Mouse (Mus musculus) limb, embryonic 13.5 days (tissue): ENCODE data around the gene Zc3h4. TPM values are rescaled to one million over a fixed set of nuclear protein-coding genes. Genes with fewer than 3 reads are reported as not detected.
A peak's percentile ranks its signal among the peaks of the same experiment; 100 is the strongest.

Source experiments
- ATAC-seq: fragments of 200-750 bp; cut with Nextera tagmentation; 2 replicates; pipeline ENCODE4 v1.8.0; 2017; ENCODE audit warnings: low read depth, moderate number of reproducible peaks, moderate TSS enrichment; ENCODE audit not compliant: low FRiP score
- H3K27ac ChIP-seq: fragments of 300-500 bp; sonication (generic); 2 replicates; pipeline ENCODE4 v1.5.1; 2015; ENCODE audit warnings: inconsistent platforms, mild to moderate bottlenecking, moderate library complexity
- H3K27me3 ChIP-seq: fragments of 300-500 bp; sonication (generic); 2 replicates; pipeline ENCODE4 v1.6.1; 2015; ENCODE audit warnings: mild to moderate bottlenecking, inconsistent platforms
- H3K36me3 ChIP-seq: fragments of 300-500 bp; sonication (generic); 2 replicates; pipeline ENCODE4 v1.6.1; 2015; ENCODE audit warnings: inconsistent platforms, mild to moderate bottlenecking, moderate library complexity
- H3K4me1 ChIP-seq: fragments of 300-500 bp; sonication (generic); 2 replicates; pipeline ENCODE4 v1.6.1; 2015; ENCODE audit warnings: inconsistent platforms
- H3K4me2 ChIP-seq: fragments of 300-500 bp; sonication (generic); replicated peaks from 2 replicates; pipeline ENCODE4 v1.6.1; 2015; ENCODE audit warnings: inconsistent platforms, mild to moderate bottlenecking, moderate library complexity
- H3K4me3 ChIP-seq: fragments of 300-500 bp; sonication (generic); 2 replicates; pipeline ENCODE4 v1.5.1; 2015; ENCODE audit warnings: moderate library complexity, mild to moderate bottlenecking, inconsistent platforms
- H3K9ac ChIP-seq: fragments of 300-500 bp; sonication (generic); 2 replicates; pipeline ENCODE4 v1.6.1; 2015; ENCODE audit warnings: mild to moderate bottlenecking, inconsistent platforms
- H3K9me3 ChIP-seq: fragments of 300-500 bp; sonication (generic); 2 replicates; pipeline ENCODE4 v1.6.1; 2016; ENCODE audit warnings: inconsistent platforms
- WGBS: fragments of 180-500 bp; shearing (Covaris S2); methylation state at CpG from one replicate; pipeline ENCODE4 v1.1.7; 2015; 5-methylcytosine and 5-hydroxymethylcytosine counted together
- polyA plus RNA-seq: library from polyadenylated mRNA; unstranded; fragments of >200 nt; fragmentation: Nextera tagmentation; extraction: Ambion mirVana; gene quantifications from 2 replicates; pipeline ENCODE4 v1.2.1, GENCODE M21; 2015

Gene Zc3h4
- polyA plus RNA-seq, 1 experiment from 2014 or later, result 18.5 TPM

DNA sequence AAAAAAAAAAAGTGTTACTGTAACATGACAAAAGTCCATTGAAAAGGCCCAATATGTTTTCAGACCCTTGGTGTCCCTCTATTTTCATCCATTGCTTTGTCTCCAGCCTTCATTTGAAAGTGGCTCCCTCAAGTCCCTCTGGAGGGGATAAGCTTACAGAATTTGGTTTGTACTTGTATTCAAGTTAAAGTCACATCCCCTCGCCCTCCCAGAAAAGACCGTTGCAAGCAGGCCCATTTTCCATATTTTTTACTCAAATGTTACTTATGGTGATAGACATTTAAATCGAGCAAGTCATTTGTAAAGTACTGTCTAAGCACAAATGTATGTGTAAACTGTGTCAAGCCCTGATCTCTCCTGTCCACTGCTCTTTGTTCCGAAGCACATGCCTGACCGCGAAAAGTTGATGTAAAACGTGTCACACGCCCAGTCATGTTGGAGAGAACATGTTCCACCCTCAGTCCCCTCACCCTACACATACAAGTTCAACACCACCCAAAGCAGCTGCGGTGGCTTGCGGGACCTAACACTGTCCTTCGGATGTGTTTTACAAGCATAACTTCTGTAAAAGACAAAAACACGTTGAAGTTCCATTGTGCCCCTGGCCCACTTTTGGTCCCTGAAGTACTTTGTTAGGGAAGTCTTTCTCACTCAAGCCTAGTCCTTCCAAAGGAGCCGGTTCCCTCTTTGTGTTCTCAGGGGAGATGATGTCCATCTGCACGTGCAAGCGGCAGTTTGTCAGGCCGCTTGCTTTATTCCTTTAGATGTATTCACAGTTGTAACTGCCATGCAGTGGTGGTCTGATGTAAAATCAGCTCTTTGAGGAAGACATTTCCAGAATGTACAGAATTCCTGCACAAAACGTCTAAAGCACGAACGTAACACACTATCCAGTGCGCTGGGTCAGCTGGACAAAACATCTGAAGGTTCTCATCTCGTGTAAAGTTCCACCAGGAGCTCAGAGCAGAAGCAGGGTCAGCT lies 2.5 kb downstream of the Zc3h4 start:
- Histone ChIP-seq H3K4me3 (peak overlapping the region; percentile 91), H3K36me3 (peaks cover under 1% of the 10 kb centered on the region; the same call in 1 of the 2 replicates), H3K4me2 (peak overlapping the region; percentile 93), H3K27ac (peak overlapping the region; percentile 100), H3K9me3 (no peaks in the 10 kb centered on the region), H3K4me1 (peaks cover 40% of the 10 kb centered on the region), H3K9ac (peak overlapping the region; percentile 100), H3K27me3 (no peaks in the 10 kb centered on the region)
- no peak for ATAC-seq
- WGBS, result 45% methylated on average over 21 of the region's 21 CpGs

DNA sequence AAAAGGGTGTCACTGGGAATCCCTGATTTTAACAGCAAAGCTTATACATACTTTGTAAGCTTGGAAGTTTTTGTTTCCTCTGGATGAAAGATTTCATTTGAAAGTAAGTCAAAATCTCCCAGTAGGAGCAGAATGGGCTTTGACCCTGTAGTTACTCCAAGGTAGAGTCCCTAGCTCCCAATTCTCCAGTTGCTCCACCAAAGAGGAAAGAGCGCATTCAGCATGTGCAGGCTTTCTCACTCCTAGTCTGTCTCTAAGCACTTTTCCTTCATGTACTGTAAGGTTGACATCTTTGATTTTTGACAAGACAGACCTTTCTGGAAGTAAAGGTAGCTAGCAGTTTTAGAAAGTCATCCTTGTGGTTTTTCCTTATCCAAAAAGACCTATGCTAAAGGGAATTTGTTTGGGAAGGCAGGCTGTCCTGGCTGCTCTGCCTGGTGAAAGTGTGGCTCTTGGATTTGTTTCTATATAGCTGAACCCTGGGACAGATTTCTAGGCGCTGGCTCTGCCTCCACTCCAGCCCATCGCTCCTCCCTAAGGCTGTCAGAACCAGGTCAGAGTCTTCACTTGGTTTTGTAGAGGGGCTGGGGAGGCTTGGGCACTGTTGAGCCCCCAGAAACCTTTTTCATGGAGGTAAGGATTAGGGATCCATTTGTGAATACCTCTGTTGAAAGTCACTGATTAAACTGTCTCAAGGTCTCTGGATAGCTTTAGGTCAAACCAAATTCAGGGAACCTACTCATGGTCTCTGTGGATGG lies 3.8 kb downstream of the Zc3h4 start:
- Histone ChIP-seq H3K4me2 (peak overlapping the region; percentile 42), H3K36me3 (peaks cover 8% of the 10 kb centered on the region; the same call in 1 of the 2 replicates), H3K27ac (peak overlapping the region; percentile 76), H3K4me3 (no peak overlapping the region), H3K9ac (peak overlapping the region; percentile 46), H3K27me3 (no peaks in the 10 kb centered on the region), H3K4me1 (peaks cover 33% of the 10 kb centered on the region), H3K9me3 (no peaks in the 10 kb centered on the region)
- WGBS, result 88% methylated on average over 3 of the region's 3 CpGs
- no peak for ATAC-seq

DNA sequence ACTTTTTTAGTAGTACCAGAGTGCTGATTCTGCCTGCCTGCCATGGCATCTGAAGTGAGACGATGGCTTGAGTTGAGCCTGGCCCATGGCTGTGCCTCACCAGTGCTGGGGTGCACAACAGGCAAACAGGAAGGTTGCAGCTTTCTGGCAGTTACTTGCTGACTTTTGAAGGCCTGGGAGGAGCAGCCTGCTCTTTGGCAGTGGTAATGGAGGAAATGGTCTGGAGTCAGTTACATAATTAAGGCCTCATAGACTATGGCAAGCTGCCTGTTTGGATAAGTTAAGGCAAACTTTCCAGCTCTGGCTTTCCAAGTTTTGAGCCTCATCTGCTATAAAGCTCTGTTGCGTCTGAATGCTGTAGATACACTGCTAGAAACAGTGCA lies 4.4 kb downstream of the Zc3h4 start:
- Histone ChIP-seq H3K4me2 (peak overlapping the region; percentile 42), H3K9ac (peak overlapping the region; percentile 46), H3K36me3 (peaks cover 11% of the 10 kb centered on the region; the same call in 1 of the 2 replicates), H3K9me3 (no peaks in the 10 kb centered on the region), H3K27me3 (no peaks in the 10 kb centered on the region), H3K4me3 (no peak overlapping the region), H3K4me1 (peaks cover 33% of the 10 kb centered on the region), H3K27ac (peak overlapping the region; percentile 76)
- WGBS, result 52% methylated on average over 2 of the region's 2 CpGs
- ATAC-seq, result no peak

DNA sequence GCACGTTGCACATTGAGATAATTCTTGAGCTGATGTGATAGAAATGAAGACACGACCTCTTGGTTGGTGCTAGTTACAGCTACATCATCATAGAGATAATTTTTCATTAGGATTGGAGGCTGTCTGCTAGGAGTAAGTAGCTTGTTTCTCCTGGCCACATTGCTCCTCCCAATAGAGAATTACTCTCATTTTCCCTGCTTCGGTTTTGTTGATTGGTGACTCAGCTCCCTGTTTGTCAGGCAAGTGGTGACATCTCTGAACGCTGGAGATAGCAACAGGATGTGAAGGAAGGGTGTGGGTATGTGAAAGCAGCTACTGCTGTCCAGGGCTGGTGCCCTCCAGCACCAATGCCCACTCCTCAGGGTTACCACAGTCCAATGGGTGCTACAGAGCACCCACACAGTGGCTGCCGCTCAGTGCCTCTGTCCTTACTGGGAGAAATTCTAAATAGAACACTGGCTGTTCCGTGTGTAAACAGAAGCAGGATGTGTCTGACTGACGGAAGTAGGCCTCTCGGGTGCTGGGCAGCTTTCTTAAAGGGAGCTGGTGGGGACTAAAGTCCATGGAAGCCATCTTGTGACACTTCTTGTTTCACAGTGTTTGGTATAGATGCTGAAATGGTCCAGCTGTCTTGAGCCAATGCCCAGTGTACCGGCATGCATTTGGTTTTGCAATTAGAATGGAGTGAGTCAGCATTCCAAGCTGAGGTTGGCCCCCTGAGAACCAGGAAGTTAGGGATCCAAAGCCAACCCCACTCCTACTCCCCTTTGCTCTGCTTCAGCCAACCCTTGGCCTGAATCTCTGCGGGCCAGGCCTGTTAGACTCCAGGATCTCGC lies 5.0 kb downstream of the Zc3h4 start:
- ATAC-seq, result no peak
- Histone ChIP-seq H3K9ac (peak overlapping the region; percentile 46; the same call in 1 of the 2 replicates), H3K4me1 (peaks cover 33% of the 10 kb centered on the region), H3K27ac (peak overlapping the region; percentile 76; the same call in 1 of the 2 replicates), H3K9me3 (no peaks in the 10 kb centered on the region), H3K4me2 (peak overlapping the region; percentile 42), H3K4me3 (no peak overlapping the region), H3K27me3 (no peaks in the 10 kb centered on the region), H3K36me3 (peaks cover 18% of the 10 kb centered on the region)
- WGBS, result 71% methylated on average over 11 of the region's 11 CpGs

DNA sequence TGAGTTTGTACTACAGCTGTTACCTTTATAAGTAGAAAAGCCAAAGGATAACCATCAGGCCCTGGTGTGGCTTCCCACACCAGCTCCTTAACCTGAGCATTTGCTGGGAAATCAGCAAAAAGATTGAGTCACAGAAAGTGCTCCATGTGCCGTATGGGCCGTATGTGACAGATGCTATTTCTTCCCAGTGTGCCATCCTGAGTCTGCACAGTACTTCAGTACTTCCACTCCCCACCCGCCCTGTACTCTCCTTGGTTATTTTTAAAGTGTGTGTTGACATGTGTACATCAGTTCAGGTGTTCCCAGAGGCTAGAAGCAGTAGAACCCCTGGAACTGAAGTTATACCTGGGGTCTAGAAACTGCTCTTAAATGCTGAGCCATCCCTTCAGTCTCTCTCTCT lies 6.3 kb downstream of the Zc3h4 start:
- Histone ChIP-seq H3K4me2 (no peak overlapping the region), H3K9me3 (no peaks in the 10 kb centered on the region), H3K36me3 (peaks cover 29% of the 10 kb centered on the region), H3K4me1 (peaks cover 33% of the 10 kb centered on the region), H3K27ac (no peak overlapping the region), H3K4me3 (no peak overlapping the region), H3K9ac (no peak overlapping the region), H3K27me3 (no peaks in the 10 kb centered on the region)
- ATAC-seq, result no peak
- WGBS, result 92% methylated on average over 3 of the region's 3 CpGs

DNA sequence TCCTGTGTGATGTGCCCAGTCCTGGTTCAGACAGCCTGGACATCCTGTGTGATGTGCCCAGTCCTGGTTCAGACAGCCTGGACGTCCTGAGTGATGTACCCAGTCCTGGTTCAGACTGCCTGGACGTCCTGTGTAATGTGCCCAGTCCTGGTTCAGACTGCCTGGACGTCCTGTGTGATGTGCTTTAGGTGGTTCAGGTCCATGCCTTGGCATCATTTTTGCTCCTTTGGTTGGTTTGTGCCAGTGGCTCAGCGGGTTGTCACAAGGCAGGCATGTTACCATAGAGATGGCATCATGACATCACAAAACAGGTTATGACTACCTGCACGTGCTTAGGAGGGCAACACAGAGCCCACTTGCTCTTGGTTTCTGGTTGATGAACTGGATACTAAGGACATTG lies 10.4 kb downstream of the Zc3h4 start:
- no peak overlapping the region for H3K4me3 ChIP-seq
- H3K27ac ChIP-seq, result no peak overlapping the region
- H3K36me3 ChIP-seq, result peaks cover 54% of the 10 kb centered on the region
- H3K27me3 ChIP-seq, result no peaks in the 10 kb centered on the region
- ATAC-seq, result no peak
- no peaks in the 10 kb centered on the region for H3K9me3 ChIP-seq
- no peak overlapping the region for H3K9ac ChIP-seq
- 89% methylated on average over 5 of the region's 5 CpGs for WGBS
- no peak overlapping the region for H3K4me2 ChIP-seq
- peaks cover 13% of the 10 kb centered on the region for H3K4me1 ChIP-seq

DNA sequence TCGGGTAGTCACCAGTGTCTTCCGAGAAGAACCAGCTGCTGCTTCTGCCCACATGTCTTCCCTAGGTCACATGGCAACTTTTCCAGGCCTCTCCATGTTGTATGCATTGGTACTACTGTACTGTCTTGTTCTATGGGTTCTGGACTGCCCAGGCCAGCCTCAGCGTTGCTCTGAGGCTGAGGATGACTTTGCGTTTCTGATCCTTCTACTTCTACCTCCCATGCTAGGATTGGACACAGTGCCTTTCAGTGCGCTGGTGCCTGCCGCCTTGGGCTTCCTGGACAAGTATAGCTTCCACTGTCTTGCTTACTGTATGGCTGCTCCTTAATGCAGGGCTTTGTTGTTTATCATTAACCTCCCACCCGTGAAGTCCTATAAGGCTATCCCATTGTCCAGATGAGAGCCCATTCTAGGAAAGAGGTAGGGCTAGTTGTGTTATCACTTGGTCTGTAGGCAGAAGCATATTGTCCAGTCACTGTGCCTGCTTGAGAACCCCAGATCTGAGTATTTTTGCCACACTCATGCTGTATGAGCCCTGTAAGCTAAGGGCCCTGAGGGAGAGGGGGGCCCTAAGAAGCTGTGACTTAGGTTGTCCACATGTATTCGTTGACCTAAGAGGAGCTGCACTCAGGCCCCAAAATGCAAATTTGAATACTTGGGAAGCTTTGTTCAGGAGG lies 11.6 kb downstream of the Zc3h4 start:
- H3K4me2 ChIP-seq, result no peak overlapping the region
- H3K9me3 ChIP-seq, result no peaks in the 10 kb centered on the region
- no peak overlapping the region for H3K4me3 ChIP-seq
- no peak overlapping the region for H3K27ac ChIP-seq
- peaks cover 10% of the 10 kb centered on the region for H3K4me1 ChIP-seq
- H3K36me3 ChIP-seq, result peaks cover 66% of the 10 kb centered on the region
- no peaks in the 10 kb centered on the region for H3K27me3 ChIP-seq
- 88% methylated on average over 8 of the region's 8 CpGs for WGBS
- 0 out of 2 replicates have a peak overlapping the region, but pooled peaks have one; percentile 6 for H3K9ac ChIP-seq
- no peak for ATAC-seq

DNA sequence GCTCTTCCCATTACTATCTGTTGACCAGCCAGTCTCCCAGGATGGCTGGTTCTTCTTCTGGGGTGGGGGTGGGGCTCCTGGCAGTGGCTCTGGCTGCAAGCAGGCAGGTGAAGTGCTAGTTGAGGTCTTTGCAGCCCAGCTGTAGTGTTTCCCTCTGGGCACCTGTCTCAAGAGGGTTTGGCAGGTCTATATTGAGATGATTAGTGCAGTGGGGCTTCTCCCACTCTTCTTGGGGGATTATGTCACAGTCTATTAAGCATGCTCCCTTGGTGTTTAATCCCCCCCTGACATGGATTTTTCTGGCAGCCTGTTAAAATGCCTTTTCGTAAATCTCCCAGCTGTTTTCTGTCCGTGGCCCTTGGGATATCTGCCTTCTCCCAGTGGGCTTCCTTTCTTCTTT lies 12.2 kb downstream of the Zc3h4 start:
- Histone ChIP-seq H3K4me2 (no peak overlapping the region), H3K36me3 (peaks cover 72% of the 10 kb centered on the region), H3K4me1 (peaks cover 10% of the 10 kb centered on the region), H3K9ac (no peak overlapping the region), H3K27me3 (no peaks in the 10 kb centered on the region), H3K27ac (no peak overlapping the region), H3K9me3 (no peaks in the 10 kb centered on the region), H3K4me3 (no peak overlapping the region)
- WGBS, result 64% methylated on average over 2 of the region's 2 CpGs
- ATAC-seq, result no peak

DNA sequence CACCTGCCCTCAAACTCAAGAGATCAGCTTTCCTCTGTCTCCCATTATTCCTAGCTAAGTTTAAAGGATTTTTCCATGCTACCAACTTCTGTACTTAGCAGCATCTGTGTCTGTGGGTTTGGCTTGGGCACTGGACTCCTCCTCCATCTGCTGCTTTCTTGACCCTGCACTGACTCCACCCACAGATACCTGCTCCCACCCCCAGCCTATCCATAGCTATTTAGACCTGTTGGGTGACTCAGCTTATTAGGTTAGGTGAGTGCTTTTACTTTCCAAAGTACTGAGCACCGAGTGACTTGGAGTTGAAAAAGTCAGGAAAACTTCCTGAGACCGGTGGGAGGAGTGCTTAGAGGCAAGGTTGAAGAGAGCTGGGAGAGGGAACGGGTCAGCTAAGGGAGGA lies 14.7 kb downstream of the Zc3h4 start:
- Histone ChIP-seq H3K9me3 (no peaks in the 10 kb centered on the region), H3K36me3 (peaks cover 82% of the 10 kb centered on the region), H3K4me2 (no peak overlapping the region), H3K27me3 (no peaks in the 10 kb centered on the region), H3K4me3 (no peak overlapping the region), H3K9ac (no peak overlapping the region; the same call in 1 of the 2 replicates), H3K4me1 (peaks cover 10% of the 10 kb centered on the region), H3K27ac (no peak overlapping the region)
- 88% methylated on average over 3 of the region's 3 CpGs for WGBS
- ATAC-seq, result peak; percentile 54; the same call in 1 of the 2 replicates

DNA sequence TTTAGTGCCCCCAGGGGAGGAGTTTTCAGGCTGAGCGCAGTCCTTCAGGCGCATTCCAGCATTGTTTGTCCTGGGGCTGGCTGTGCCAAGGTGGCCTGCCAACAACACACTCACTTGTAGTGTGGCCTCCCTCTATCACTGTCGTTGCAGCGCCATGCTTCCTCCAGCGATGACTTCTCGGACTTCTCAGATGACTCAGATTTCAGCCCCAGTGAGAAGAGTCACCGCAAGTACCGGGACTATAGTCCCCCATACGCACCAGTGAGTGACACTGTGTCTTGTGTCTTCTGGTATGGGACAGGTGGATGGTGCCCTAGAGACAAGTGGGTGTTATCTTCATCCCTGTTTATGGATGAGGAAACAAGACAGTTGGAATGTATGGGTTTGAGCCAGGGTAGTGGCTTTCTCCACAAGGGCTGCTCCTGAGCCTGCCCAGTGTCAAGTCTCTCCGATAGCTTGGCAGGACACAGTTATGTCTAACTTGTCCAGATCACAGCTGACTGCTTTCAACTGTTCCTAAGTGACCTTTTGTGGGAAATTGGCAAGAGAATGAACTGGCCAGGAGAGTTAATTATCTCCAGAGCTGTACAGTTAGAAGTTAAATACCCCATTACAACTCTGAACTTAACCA lies 16.5 kb downstream of the Zc3h4 start:
- Histone ChIP-seq H3K27ac (no peak overlapping the region), H3K9ac (no peak overlapping the region), H3K9me3 (no peaks in the 10 kb centered on the region), H3K4me3 (no peak overlapping the region), H3K4me2 (no peak overlapping the region), H3K4me1 (peaks cover 10% of the 10 kb centered on the region), H3K36me3 (peaks cover 83% of the 10 kb centered on the region), H3K27me3 (no peaks in the 10 kb centered on the region)
- 88% methylated on average over 10 of the region's 10 CpGs for WGBS
- ATAC-seq, result no peak

DNA sequence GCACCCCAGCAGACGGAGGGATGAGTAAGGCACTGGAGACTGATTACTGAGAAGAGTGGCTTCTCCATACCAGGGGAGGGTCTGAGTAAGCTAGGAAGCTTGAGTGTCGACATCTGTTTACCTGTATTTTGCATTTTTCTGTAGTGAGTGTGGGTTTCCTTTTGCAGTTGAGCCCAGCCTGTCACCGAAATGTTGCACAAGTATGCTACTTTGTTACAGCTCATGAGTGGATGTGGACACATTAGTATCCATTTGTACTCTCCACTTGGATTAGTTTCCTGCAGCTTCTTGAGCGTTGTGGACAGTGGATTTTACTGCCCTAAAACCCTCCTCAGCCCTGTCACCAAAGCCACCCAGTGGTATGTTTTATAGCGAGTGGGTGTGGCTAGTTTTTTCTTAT lies 18.0 kb downstream of the Zc3h4 start:
- 88% methylated on average over 5 of the region's 5 CpGs for WGBS
- no peak for ATAC-seq
- Histone ChIP-seq H3K4me2 (no peak overlapping the region), H3K36me3 (peaks cover 92% of the 10 kb centered on the region), H3K27ac (no peak overlapping the region), H3K9ac (no peak overlapping the region), H3K27me3 (no peaks in the 10 kb centered on the region), H3K4me1 (no peaks in the 10 kb centered on the region), H3K4me3 (no peak overlapping the region), H3K9me3 (no peaks in the 10 kb centered on the region)
